Mouse (Mus musculus) bone marrow, adult 2 months (tissue): ENCODE measurements around the gene Fzd2.

Experiments
- CTCF ChIP-seq: fragments of 200-500 bp; IDR thresholded peaks from 2 replicates; pipeline ENCODE4 v1.5.1; 2011; ENCODE audit warnings: low read length, control low read depth; ENCODE audit not compliant: control insufficient read depth, insufficient read depth
- POLR2A ChIP-seq: fragments of 200-500 bp; IDR thresholded peaks from 2 replicates; pipeline ENCODE4 v1.6.1; 2011; ENCODE audit warnings: low read depth, mild to moderate bottlenecking, control low read depth, low read length, borderline replicate concordance; ENCODE audit not compliant: control insufficient read depth

- TF ChIP-seq CTCF (peak; percentile 58; the same call in 1 of the 2 replicates), POLR2A (no peak)
Measured at GRCm38 (mm10) chr11:102568191-102568590, 36.0 kb upstream of the Fzd2 start.
